Mouse (Mus musculus): ENCODE measurements around the gene Bsn. TPM values are rescaled to one million over a fixed set of nuclear protein-coding genes. Genes with fewer than 3 reads are reported as not detected.
"Not testable (repeated sequence)": the region's sequence is repeated elsewhere in the genome, so short reads cannot be mapped to it uniquely, and the experiment has no call there.

The Bsn gene
- total RNA-seq, 2 experiments from 2014 or later, result 0.03 TPM; not detected in 1

DNA sequence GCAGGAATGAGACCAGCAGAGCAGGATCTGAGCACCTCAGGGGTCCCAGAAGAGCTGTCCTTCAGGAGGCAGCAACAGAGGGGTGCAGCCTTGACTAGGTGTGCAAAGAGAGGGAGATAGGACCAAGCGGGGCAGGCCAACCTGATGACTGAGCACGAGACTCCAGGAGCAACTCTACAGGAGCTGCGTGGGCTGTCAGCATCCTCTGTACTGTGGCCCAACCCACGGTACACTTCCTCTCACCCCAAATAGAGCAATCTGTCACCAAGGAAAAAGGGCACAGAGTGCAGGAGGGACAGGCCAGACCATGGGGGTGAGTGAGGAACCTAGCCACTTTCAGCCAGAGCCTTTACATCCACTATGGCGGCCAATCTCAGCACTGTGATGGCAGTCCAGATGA is 33.4 kb downstream of the Bsn start:
- intact Hi-C loops (cut with DNase I), result no loop called here
- DNase-seq, result no peak

GRCm38 (mm10) chr9:108154814-108155213 is 35.4 kb downstream of the Bsn start:
- no peak for DNase-seq
- intact Hi-C loops (cut with DNase I), result no loop called here

GRCm38 (mm10) chr9:108153516-108154448 is 36.4 kb downstream of the Bsn start:
- intact Hi-C loops (cut with DNase I), result no loop called here
- no peak for DNase-seq

DNA sequence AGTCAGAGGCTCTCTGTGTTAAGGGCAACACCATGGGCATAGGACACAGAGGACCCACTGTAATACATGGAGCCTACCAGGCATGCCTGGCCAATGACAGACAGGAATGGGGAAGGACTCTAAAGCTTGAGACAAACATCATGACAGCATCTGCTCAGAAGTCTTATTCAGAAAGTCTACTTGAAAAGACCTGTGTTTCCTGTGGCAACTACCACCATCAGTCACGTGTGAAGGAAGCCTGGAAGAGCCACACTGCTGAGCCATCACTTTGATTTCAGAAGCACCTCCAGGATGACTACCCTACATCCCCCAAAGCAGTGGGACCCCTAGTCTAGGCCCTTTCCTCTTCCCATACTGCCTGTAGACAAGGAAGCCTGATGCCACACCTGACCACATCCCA is 39.7 kb downstream of the Bsn start:
- intact Hi-C loops (cut with DNase I), result no loop called here
- no peak for DNase-seq

GRCm38 (mm10) chr9:108149817-108150216 is 40.4 kb downstream of the Bsn start:
- intact Hi-C loops (cut with DNase I), result no loop called here
- no peak for DNase-seq

DNA sequence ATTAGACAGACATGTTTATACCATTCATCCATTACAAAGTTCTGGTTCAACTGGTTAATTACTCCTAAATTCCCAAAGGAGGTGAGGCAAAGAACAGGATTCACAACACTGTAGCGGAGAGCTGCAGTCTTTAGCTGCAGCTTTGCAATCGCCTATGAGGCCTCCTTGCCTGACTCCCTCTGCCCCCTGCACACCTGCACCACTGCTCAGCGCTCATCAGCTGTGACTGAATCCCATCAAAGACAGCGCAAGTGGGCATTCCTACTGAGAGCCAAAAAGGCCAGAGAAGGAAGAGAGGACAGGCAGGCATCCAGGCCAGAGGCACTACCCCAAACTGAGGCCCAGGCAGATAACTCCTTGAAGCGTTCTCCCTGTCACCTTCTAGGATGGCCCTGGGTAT is 42.6 kb downstream of the Bsn start:
- DNase-seq, result no peak
- intact Hi-C loops (cut with DNase I), result no loop called here

- no peak for DNase-seq
- intact Hi-C loops (cut with DNase I), result no loop called here
Measured at GRCm38 (mm10) chr9:108146451-108146850, 43.7 kb downstream of the Bsn start.

GRCm38 (mm10) chr9:108145740-108146139 is 44.4 kb downstream of the Bsn start:
- intact Hi-C loops (cut with DNase I), result no loop called here
- no peak for DNase-seq

DNA sequence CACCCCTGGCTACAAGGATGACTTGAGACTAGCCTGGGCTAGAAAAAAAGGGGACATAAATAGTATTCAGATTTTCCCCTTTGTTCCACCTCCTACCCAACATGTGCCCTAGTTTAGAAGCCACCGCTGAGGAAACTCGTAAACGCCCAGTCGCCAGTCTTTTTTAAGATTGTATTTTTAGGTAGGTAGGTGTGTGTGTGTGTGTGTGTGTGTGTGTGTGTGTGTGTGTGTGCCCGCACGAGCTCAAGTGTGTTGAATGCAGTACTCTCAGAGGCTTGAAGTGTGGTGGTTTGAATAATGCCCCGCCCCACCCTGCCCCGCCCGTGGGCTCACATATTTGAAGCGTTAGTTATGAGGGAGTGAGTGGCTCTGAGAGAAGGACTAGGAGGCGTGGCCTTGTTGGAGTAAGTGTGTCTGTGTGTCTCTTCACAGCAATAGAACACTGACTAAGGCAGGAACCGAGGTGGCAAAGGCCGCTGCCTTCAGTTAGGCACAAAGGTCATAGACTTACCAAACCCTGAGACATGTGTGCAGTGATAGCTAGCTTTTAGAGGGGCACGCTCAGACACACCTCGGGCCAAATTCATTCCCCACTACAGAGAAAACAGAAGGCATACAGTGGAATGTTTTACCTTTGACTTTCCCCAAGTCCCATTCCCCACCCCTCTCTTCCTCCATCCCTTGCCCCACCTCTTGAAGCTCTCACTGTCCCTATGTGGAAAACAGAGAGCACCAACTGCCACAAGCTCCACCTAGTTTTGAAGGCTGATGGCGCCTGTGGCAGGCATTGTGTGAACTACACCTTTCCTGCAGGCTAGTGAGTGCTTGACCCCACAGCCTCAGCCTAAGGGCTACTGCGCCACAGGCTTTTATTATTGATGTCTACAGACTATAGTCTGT is 45.6 kb downstream of the Bsn start:
- no peak for DNase-seq
- intact Hi-C loops (cut with DNase I), result no loop called here

- intact Hi-C loops (cut with DNase I), result no loop called here
- DNase-seq, result no peak
Measured at GRCm38 (mm10) chr9:108143470-108143869, 46.7 kb downstream of the Bsn start.

DNA sequence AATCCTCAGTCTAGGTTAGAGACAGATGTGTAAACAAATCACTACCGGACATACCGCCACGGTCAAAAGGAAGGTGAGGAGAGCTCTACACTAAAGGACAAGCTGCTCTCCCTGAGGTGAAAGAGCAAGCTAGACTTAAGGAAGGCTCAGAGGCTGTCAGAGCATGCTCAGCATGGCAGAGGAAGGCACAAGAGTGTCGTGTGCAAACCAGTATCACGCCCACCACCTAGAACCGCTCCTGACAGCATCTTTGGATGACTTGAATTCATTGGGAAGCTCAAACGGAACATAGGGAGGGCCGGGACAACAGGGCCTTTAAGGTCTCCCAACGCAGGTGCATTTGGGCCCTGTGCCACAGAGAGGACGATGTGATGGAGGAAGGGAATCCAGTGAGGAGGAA is 48.8 kb downstream of the Bsn start:
- intact Hi-C loops (cut with DNase I), result no loop called here
- DNase-seq, result no peak

GRCm38 (mm10) chr9:108139963-108140695 is 50.1 kb downstream of the Bsn start:
- no peak for DNase-seq
- intact Hi-C loops (cut with DNase I), result loop anchor here (5.0 kb wide), 1 partner anchor 62 kb away; no protein-coding TSS in a partner anchor

- intact Hi-C loops (cut with DNase I), result loop anchor here (5.0 kb wide), 1 partner anchor 63 kb away; no protein-coding TSS in a partner anchor
Measured at GRCm38 (mm10) chr9:108139169-108139962, 50.8 kb downstream of the Bsn start.

DNA sequence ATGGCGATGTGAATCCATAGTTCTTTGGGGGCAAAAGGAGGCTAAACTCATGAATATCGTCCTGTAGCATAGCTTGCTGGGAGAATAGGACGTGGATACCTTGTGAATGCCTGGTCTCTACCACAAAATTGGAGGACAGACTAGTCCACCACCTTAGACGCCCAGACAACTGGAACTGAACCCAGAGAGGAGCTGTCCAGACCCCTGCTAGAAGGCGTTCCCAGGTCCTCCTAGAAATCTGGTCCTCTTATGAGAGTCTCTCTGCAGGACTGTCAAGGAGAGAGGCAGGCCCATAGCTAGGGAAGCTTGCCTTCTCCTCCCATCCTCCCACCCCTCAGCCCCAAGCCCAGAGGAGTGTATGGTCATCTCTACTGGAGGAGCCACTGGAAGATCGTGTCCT is 52.1 kb downstream of the Bsn start:
- DNase-seq, result no peak
- intact Hi-C loops (cut with DNase I), result loop anchor here (5.0 kb wide), 1 partner anchor 64 kb away; no protein-coding TSS in a partner anchor

More at GRCm38 (mm10) chr9:108139169-108139962, 50.8 kb downstream of the Bsn start:
- no peak for DNase-seq

- intact Hi-C loops (cut with DNase I), result loop anchor here (5.0 kb wide), 1 partner anchor 65 kb away; no protein-coding TSS in a partner anchor
- no peak for DNase-seq
Measured at GRCm38 (mm10) chr9:108137523-108137922, 52.7 kb downstream of the Bsn start.

DNA sequence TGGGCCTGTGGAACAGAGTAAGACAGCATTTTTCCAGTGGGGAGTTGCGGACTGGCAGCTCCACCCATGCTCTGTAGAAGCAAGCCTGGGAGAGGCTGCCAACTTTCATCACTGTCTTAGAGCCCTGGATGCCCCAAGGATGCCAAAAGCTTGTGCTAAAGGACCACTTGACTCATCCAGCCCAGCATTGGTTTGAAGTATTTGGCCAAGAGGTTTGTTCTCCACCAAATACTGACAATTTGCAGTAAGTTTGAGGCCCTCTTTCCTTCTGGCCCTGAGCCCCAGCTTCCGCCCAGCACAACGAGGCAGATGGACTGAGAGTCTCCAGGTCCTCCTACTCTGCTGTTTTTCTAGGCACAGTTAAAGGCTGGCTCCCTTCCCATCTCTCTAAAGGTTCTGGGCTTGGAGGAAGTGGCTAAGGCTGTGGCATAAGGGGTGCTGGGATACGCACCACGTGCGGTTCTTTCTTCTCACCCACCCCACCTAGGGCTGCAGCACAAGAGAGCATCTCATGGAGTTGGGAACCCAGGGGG is 53.2 kb downstream of the Bsn start:
- intact Hi-C loops (cut with DNase I), result loop anchor here (1.0 to 5.0 kb wide), 2 partner anchors 65 to 147 kb away; no protein-coding TSS in a partner anchor
- peak in 1 of 2 experiments; percentile 11 for DNase-seq

DNA sequence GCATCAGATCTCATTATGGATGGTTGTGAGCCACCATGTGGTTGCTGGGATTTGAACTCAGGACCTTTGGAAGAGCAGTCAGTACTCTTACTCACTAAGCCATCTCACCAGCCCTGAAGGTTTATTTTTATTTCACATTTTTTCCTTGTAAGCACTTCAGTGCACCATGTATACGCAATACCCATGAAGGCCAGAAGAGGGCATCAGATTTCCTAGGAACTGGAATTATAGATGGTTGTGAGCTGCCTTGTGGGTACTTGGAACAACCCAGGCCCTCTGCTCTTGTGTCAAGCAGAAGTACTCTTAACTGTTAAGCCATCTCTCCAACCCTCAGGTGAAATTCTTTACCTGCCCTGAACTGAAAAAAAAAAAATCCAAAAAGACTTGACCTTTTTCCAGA is 54.0 kb downstream of the Bsn start:
- intact Hi-C loops (cut with DNase I), result loop anchor here (1.0 to 5.0 kb wide), 2 partner anchors 66 to 148 kb away; no protein-coding TSS in a partner anchor
- DNase-seq, result peak; percentile 23 to 31

GRCm38 (mm10) chr9:108135679-108136078 is 54.5 kb downstream of the Bsn start:
- not testable (repeated sequence) for DNase-seq
- intact Hi-C loops (cut with DNase I), result loop anchor here (1.0 to 5.0 kb wide), 2 partner anchors 67 to 149 kb away; no protein-coding TSS in a partner anchor

DNA sequence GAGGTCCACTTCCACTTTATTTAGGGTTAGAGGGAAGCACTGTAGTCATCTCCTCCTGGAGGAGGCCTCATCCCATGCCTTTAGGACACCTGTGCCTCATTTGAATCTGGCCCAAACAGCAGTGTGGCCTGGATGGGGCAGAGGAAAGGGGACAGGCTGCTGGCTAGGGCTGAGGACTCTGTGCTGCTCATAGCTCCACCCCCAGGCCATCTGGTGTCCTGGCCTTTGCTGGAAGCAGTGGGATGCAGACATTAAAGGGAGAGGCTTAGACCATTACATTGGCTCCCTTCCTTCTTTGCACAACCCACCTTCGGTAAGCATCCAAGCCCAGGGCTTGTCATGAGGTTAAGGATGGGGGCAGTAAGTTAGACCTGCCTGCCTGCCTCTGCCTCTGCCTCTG is 56.7 kb downstream of the Bsn start:
- intact Hi-C loops (cut with DNase I), result no loop called here
- DNase-seq, result no peak

Measured in heart, postnatal 36 days (tissue).